Mouse (Mus musculus) embryo, embryonic 11.5 days (tissue): Measurements from ENCODE around the gene Snd1.

Source experiments
- DNase-seq: peaks from one replicate; pipeline ENCODE4 v3.0.0-alpha.2; 2012; ENCODE audit warnings: low read depth, low spot score

Gene Snd1

DNA sequence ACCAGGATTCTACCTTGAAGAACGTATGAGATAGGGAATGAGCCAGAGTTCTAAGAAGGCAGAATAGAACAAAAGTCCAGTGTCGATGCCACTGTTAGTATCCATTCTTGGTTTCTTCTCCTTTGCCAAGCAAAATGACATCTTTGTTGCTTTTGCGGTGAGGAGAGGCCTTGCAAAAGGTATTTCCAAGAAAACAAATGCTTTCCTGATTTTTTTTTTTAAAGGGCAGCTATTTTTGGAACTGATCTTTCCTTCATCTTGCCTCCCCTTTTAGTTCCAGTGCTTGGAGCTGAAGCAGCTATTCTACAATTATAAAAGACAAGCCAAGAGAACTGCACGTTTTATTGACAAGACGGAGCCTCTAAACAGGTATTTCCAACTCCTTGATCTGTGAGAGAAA is at the start of gene Snd1:
Snd1 (plus strand) TSS at position 301 of the 400 bp plus-strand sequence.
- DNase-seq = no peak

DNA sequence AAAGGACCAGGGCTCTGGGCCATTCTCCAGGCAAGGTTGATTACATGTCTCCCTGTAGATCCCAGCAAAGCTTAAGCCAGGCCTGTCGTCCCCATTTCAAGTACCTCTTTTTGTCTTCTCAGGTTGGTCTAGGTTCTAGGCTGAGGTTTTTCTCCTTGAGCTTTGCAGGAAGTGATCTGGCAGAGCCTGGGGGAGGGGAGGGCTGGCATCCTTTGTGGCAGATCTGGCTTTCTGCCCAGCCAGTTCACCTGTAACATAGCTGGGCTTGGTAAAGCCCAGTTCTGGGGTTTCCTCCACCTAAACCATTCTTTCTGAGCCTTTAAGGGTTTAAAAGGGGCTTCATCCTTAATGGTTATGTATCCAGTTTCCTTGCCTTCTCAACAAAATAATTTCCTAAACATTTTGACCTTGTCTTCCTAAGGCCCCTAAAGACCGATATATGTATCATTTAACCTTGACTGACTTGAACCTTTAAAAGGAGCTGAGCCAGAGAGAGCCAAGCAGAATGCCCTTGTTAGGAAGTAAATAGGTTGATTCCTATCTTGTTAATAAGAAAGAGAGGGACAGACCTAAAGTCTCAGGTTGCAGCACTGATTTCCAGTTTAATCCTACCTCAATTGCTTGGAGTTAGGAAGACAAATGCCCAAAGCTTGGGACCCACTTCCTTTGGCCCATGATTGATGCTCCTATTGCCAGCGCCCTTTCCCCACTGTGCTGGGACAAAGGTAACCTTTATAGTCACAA is 47.7 kb upstream of the Snd1 start, which contains the start of gene Fscn3:
Fscn3 (plus strand) TSS at position 694 of the 744 bp plus-strand sequence.
- DNase-seq = no peak

DNA sequence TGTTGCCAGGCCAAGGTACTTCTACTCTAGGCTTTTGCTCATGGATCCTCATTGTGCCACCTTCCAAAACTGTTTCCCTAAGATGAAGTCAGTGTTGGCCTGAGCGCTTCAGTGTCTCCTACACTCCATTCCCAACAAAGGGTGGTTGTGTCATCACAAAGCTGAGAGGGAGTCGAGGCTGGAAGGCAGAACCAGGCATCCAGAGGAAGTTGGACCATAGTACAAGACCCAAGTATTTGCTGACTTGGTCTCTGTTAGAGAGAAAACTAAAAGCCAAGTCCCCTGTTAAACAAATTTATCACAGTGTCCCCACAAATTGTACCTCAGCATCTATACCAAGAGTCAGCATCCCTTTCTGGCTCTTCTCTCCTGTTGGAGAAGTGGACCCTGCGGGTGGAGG is 46.6 kb upstream of the Snd1 start, which contains the start of gene Gcc1:
Gcc1 (minus strand) TSS at position 101 of the 400 bp plus-strand sequence.
- no peak for DNase-seq

GRCm38 (mm10) chr6:28429870-28430269 is 45.1 kb upstream of the Snd1 start:
- no peak for DNase-seq

DNA sequence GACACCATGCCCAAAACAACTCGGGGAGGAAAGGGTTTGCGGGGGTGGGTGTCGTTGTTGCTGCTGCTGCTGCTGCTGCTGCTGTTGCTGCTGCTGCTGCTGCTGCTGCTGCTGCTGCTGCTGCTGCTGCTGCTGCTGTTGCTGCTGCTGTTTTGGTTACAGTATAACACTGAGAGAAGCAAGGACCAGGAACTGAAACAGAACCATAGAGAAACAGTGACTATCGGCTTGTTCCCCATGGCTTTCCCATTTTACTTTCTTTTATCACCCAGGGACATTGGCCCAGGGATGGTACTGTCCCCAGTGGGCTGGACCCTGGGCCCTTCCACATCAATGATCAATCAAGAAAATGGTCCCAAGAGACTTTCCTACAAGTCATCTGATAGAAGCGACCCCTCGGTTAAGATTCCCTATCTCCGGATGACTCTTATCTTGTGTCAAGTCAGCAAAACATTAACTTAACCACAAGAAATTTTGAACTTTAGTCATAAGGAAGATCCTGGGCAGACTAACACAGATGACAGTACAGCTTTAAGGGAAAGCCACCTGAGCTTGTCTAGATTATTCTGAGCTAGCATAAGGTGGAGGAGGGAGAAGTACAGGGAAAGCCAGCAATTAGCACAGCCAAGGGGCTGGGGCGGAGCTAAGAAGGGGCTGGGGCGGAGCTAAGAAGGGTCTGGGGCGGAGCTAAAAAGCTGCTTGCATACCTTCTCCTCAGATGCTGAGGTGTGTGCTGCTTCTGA is 44.0 kb upstream of the Snd1 start:
- no peak for DNase-seq

DNA sequence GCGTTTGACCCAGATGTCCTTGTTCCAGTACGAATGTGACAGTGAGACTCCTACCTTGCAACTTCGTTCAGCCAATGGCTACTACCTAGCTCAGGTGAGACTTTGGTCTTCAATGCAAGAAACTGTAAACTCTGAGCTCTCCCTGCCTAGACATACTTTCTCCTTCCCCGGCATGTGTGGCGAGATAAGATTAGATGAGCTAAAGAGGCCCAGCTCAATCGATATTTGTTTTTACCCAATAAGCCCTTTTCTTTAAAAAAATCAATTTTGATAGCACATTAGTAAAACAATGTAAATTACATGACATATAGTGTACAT is 43.4 kb upstream of the Snd1 start:
- DNase-seq = no peak

- no peak for DNase-seq
Measured at GRCm38 (mm10) chr6:28447937-28448336, 27.0 kb upstream of the Snd1 start.

GRCm38 (mm10) chr6:28449253-28449652 is 25.7 kb upstream of the Snd1 start, which contains the start of gene Pax4:
TSS of gene Pax4 (minus strand) at chr6:28449353.
- DNase-seq = no peak

DNA sequence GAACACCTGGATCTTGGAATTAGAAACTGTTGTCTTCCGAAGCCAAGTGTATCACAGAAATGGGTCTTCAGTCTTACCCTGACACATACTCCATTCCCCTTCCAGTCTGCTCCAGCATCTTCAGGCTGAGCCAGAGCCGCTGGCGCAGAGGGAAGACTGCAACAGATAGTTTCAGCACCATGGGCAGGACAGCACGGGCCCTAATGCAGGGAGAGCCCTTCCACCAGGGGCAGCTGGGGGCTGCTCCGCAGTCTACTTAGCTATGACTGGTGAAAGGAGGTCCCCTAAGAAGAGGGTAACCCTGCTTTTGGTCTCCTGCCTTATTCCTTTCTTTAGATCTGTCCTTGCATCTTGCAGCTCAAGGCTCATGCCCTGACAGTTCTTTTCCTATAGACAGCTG is 24.5 kb upstream of the Snd1 start:
- no peak for DNase-seq

GRCm38 (mm10) chr6:28450977-28451376 is 24.0 kb upstream of the Snd1 start:
- DNase-seq = no peak

DNA sequence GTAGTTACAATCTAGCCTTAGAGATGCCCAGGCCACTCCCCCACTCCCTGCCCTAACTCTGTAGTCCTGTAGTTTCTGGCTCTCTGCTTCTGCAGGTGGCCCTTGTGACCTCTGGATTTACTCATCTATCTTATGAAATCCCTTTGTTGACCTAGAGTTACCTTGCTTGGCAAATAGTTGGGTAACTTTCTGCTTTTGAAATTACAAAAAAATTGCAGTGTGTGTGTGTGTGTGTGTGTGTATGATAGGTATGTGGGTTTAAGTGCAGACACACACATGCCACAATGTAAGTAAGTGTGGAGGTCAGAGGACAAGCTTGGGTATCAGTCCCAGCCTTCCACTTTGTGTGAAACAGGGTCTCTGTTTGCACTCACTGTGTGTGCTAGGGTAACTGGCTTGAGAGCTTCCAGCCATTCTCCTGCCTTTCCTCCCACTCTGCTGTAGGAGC is 15.7 kb upstream of the Snd1 start:
- no peak for DNase-seq

- no peak for DNase-seq
Measured at GRCm38 (mm10) chr6:28460534-28460933, 14.4 kb upstream of the Snd1 start.

- DNase-seq = no peak
Measured at GRCm38 (mm10) chr6:28464630-28465029, 10.3 kb upstream of the Snd1 start.

- DNase-seq = no peak
Measured at GRCm38 (mm10) chr6:28470017-28470602, 4.8 kb upstream of the Snd1 start.

DNA sequence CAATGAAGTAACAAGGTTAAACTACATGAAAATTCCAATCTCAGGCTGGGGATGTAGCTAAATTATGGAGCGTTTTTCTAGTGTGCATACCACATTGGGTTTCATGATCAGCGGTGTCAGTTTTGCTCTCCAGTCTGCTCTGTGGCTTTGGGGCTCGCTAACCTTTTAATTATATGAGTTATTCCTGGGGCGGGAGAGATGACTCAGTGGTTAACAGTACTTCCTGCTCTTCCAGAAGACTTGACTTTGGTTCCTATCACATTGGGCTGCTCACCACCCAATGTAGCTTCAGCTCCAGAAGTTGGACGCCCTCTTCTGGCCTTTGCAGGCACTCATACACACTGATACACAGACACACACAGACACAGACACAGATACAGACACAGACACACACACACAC is 4.3 kb upstream of the Snd1 start:
- no peak for DNase-seq

DNA sequence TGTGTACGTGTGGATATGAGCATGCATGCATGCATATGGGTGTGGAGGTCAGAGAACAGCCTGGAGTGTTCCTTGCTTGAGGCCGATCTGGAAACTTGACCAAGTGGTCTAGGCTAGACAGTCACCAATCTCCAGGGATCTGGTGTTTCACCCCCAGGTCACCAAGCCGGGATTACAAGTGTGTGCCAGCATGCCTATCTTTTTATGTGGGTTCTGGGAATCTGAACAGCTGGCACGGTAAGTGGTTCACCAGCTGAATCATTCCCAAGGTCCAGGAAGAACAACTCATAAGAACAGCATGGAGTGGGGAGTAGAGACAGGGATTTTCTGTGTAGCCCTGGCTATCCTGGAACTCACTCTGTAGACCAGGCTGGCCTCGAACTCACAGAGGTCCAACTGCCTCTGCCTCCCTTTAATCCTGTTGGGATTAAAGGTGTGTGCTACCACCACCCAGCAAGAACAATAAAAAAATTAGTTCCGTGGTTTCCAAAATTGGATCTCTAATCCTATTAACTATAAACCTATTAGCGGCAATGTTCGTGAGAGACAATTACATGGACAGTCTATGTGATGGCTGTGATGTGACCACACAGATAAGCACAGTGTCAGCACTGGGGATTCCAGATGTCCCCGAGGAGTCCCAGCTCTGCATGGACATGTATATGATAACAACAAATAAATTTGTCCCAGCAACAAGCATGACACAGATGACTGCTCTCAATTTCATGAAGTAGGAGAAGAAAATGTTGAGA is 3.5 kb upstream of the Snd1 start:
- no peak for DNase-seq

DNA sequence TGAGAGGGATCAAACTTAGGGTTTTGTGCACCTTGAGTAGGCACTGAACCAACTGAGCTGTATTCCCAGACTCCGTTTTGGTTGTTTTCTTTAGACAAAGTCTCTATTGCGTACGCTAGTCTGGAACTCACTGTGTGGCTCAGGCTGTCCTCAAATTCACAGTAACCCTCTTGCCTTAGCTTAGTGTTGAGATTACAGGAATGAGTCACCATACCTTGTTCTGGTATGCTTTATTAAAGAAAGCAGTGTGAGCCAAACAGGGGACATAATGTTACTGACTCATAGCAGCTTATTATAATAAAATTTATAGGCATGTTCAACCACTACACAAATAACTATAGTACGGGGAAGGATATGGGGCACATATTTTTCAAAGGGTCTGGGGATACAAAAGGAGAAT is 728 bp upstream of the Snd1 start:
- DNase-seq = no peak

DNA sequence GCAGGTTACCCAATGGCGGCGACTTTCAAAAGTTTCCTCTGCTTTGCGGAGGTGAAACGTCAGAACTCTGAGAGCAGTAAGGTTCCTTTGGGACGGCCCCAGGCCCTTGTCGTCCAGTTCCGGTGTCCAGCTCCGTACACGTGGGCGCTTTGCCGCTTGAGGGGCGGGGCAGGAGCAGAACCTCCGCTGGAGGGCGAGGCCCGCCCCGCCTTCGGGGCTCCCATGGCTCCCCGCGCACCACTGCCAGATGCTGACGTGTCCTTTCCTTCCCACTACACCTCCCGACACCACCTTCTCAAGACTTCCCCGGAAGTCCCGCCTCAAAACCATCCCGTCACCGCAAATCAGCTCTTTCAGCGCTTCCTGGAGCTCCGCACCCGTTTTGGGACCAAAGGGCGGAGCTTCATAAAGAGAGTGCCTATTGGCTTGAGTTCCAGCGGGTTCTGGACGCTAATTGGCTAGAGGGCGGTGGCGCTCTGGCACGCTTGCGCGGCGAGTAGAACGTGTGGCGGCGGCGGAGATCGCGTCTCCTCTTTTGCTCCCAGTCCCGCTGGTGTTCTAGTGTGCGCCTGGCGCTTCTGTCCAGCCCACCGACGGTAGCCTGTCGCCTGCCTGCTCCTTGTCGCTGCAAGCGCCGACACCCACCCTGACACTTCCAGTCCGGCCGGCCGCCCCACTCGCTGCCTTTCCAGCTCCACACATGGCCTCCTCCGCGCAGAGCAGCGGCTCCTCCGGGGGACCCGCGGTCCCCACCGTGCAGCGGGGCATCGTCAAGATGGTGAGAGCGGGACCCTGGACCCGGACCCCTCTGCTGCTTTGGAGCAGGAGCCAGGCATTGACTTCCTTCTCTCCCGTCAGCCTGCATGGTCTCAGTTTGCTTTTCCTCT is 5.2 kb downstream of the Snd1 start:
- DNase-seq = peak; percentile 98

DNA sequence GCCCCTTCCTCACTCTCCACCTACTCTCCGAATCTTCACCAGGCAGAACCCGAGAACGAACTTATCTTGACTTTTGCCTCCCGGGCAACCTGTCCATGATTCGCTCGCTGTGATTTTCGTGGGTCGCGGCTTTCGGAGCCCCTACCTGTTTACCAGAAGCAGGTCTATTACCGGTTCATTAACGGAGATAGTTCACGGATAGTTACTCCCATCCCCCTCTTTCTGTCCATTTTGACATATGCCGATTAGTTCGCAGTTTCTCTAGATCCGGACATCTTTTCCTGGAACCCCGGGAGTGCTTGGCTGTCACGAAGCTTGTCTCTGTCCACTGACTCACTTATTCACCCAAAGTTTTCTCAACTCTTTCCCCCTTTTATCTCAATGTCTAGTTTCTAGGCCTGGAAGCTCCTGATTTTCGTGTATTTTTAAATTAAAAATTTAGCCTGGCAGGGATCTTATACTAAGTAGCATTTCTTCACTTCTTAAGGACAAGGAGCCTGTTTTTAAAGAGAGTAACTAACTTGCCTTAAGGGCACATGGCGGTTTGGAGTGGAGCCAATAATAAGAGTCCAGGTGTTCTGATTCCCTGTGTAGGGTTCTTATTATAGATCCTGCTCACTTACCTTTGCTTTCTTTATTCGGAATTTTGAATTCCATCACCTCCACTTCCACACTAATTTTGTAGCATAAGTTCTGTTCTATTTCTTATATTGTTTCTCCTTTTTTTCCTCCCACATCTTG is 6.0 kb downstream of the Snd1 start:
- no peak for DNase-seq

- no peak for DNase-seq
Measured at GRCm38 (mm10) chr6:28482711-28483315, 7.9 kb downstream of the Snd1 start.
